Mouse (Mus musculus): ENCODE results near the gene Zfp595. TPM values are rescaled to one million over a fixed set of nuclear protein-coding genes. Genes with fewer than 3 reads are reported as not detected.

The Zfp595 gene
- polyA plus RNA-seq, 1 experiment from 2014 or later: 1.5 TPM

GRCm38 (mm10) chr13:67268568-67269369 is 63.6 kb downstream of the Zfp595 start:
- peak; percentile 91 for DNase-seq (ENCODE audit: low spot score)

More at GRCm38 (mm10) chr13:67268568-67269369, 63.6 kb downstream of the Zfp595 start:
- peak overlapping the region; percentile 82 for H3K4me3 ChIP-seq (ENCODE audit: low read depth, low read length)
- TF ChIP-seq CTCF (IDR thresholded peaks at IDR 0.05) (no peak), EP300 (IDR thresholded peaks at IDR 0.05) (no peak)
- H3K4me2 ChIP-seq (replicated peaks; ENCODE audit: low read depth, low read length): peak overlapping the region; percentile 68
- 8% methylated on average over 18 of the region's 18 CpGs for WGBS
- peak overlapping the region; percentile 68 for H3K9ac ChIP-seq (replicated peaks; ENCODE audit: low read depth)
- peak; percentile 99 for ATAC-seq
- H3K4me1 ChIP-seq (ENCODE audit: insufficient read depth, low read depth, low read length): no peaks in the 10 kb centered on the region
- H3K9me3 ChIP-seq (ENCODE audit: low read length): no peaks in the 10 kb centered on the region
- no peaks in the 10 kb centered on the region for H3K27me3 ChIP-seq (replicated peaks; ENCODE audit: insufficient read depth, low read length)
- H3K27ac ChIP-seq (ENCODE audit: low read length): no peak overlapping the region
- no peaks in the 10 kb centered on the region for H3K36me3 ChIP-seq (ENCODE audit: insufficient read depth, low read length)

Other genes with a start within 250 kb of the Zfp595 start
- gene Zfp708, start 234.6 kb downstream of the Zfp595 start, polyA plus RNA-seq (2015; fragmentation: Nextera tagmentation; extraction: Ambion mirVana): 2.3 and 3.0 TPM in 2 replicates
- gene Gm28557, start 224.0 kb downstream of the Zfp595 start, polyA plus RNA-seq (2015; fragmentation: Nextera tagmentation; extraction: Ambion mirVana): 2.5 and 2.7 TPM in 2 replicates
- gene Rslcan18, start 216.3 kb downstream of the Zfp595 start, polyA plus RNA-seq (2015; fragmentation: Nextera tagmentation; extraction: Ambion mirVana): 0.11 TPM in 1 of 2 replicates, not detected in the other
- gene Zfp759, start 210.9 kb downstream of the Zfp595 start, polyA plus RNA-seq (2015; fragmentation: Nextera tagmentation; extraction: Ambion mirVana): 1.1 TPM in 2 replicates
- gene Rsl1, start 159.4 kb downstream of the Zfp595 start, polyA plus RNA-seq (2015; fragmentation: Nextera tagmentation; extraction: Ambion mirVana): 6.3 and 6.6 TPM in 2 replicates
- gene Zfp455, start 138.1 kb downstream of the Zfp595 start, polyA plus RNA-seq (2015; fragmentation: Nextera tagmentation; extraction: Ambion mirVana): 1.7 and 2.1 TPM in 2 replicates
- gene Zfp458, start 54.1 kb downstream of the Zfp595 start, polyA plus RNA-seq (2015; fragmentation: Nextera tagmentation; extraction: Ambion mirVana): 1.00 and 1.1 TPM in 2 replicates
- 0.40 and 0.62 TPM in 2 replicates for gene Zfp457, start 26.1 kb downstream of the Zfp595 start, polyA plus RNA-seq (2015; fragmentation: Nextera tagmentation; extraction: Ambion mirVana)
- gene Gm28044, start 28.0 kb upstream of the Zfp595 start, polyA plus RNA-seq (2015; fragmentation: Nextera tagmentation; extraction: Ambion mirVana): 0.57 TPM in 1 of 2 replicates, not detected in the other
- 0.80 and 0.82 TPM in 2 replicates for gene Zfp953, start 28.0 kb upstream of the Zfp595 start, polyA plus RNA-seq (2015; fragmentation: Nextera tagmentation; extraction: Ambion mirVana)
- 0.43 TPM in 1 of 2 replicates, not detected in the other for gene Gm28041, start 43.2 kb upstream of the Zfp595 start, polyA plus RNA-seq (2015; fragmentation: Nextera tagmentation; extraction: Ambion mirVana)
- 1.3 and 1.5 TPM in 2 replicates for gene Zfp456, start 43.2 kb upstream of the Zfp595 start, polyA plus RNA-seq (2015; fragmentation: Nextera tagmentation; extraction: Ambion mirVana)
- 5.3 and 6.7 TPM in 2 replicates for gene Zfp429, start 67.2 kb upstream of the Zfp595 start, polyA plus RNA-seq (2015; fragmentation: Nextera tagmentation; extraction: Ambion mirVana)
- gene Zfp459, start 88.8 kb upstream of the Zfp595 start, polyA plus RNA-seq (2015; fragmentation: Nextera tagmentation; extraction: Ambion mirVana): 0.35 and 0.55 TPM in 2 replicates
- 7.9 and 8.8 TPM in 2 replicates for gene Zfp874a, start 119.1 kb upstream of the Zfp595 start, polyA plus RNA-seq (2015; fragmentation: Nextera tagmentation; extraction: Ambion mirVana)
- 3.4 and 4.4 TPM in 2 replicates for gene Zfp874b, start 151.7 kb upstream of the Zfp595 start, polyA plus RNA-seq (2015; fragmentation: Nextera tagmentation; extraction: Ambion mirVana)
- 6.5 and 6.8 TPM in 2 replicates for gene Zfp58, start 168.0 kb upstream of the Zfp595 start, polyA plus RNA-seq (2015; fragmentation: Nextera tagmentation; extraction: Ambion mirVana)
- gene Gm26965, start 193.6 kb upstream of the Zfp595 start, polyA plus RNA-seq (2015; fragmentation: Nextera tagmentation; extraction: Ambion mirVana): 0.12 and 0.39 TPM in 2 replicates
- 33.8 and 40.5 TPM in 2 replicates for gene Zfp87, start 193.6 kb upstream of the Zfp595 start, polyA plus RNA-seq (2015; fragmentation: Nextera tagmentation; extraction: Ambion mirVana)
- 5.5 and 6.7 TPM in 2 replicates for gene Zfp748, start 221.3 kb upstream of the Zfp595 start, polyA plus RNA-seq (2015; fragmentation: Nextera tagmentation; extraction: Ambion mirVana)

Measured in lung, postnatal 0 days (tissue).